Mouse (Mus musculus) brain, embryonic 14.5 days (tissue): ENCODE measurements at regions not wholly inside any gene's neighbourhood (a gene's known extent, or its start where the extent isn't known, plus 50 kb on each side); places are given as distances from the start of the nearest gene placed in this dataset.

Source experiments
- CTCF ChIP-seq: fragments of 200-500 bp; IDR thresholded peaks from 2 replicates; pipeline ENCODE4 v1.5.1; 2012; ENCODE audit warnings: inconsistent platforms, mild to moderate bottlenecking, moderate library complexity, borderline replicate concordance; ENCODE audit not compliant: insufficient read depth, insufficient read length; ENCODE audit errors: extremely low read depth
- POLR2A ChIP-seq: fragments of 200-500 bp; IDR thresholded peaks from 2 replicates; pipeline ENCODE4 v1.6.1; 2012; ENCODE audit warnings: mild to moderate bottlenecking, inconsistent platforms, borderline replicate concordance; ENCODE audit not compliant: poor library complexity, insufficient read depth, insufficient read length, severe bottlenecking; ENCODE audit errors: extremely low read depth

DNA sequence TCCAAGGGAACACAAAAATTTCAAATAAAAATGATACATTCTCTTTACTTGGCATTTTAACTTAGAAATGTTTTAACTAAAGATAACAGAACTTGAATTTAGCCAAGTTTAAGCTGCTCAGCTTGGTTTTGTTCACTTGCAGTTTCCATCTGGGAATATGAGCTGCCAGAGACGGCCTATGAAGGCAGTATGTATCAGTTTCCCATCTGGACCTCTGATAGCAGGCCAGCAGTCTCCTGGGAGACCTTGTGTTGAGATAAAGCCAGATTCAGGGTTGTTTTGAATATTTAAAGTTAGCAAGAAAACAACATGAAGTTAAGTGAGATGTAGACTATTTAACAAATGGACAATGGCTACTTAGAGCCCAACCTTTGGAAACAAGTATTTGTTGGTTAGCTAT lies 142.3 kb downstream of the Gmnc start:
- TF ChIP-seq POLR2A (no peak), CTCF (no peak)
